Mouse (Mus musculus) urinary bladder, postnatal 36 days (tissue): ENCODE measurements around the gene Olfr875.
A peak's percentile ranks its signal among the peaks of the same experiment; 100 is the strongest.
"Not testable (repeated sequence)": the region's sequence is repeated elsewhere in the genome, so short reads cannot be mapped to it uniquely, and the experiment has no call there.

Experiments
- DNase-seq, 2 experiments: peaks; one replicate each; pipeline ENCODE4 v3.0.0; 2022; ENCODE audit warnings: low spot score in 2 of 2, mixed read lengths in 1 of 2

The Olfr875 gene

GRCm38 (mm10) chr9:37771759-37772158 is at the start of gene Olfr875:
Gene Olfr875, plus strand, starts transcription at chr9:37771857.
- DNase-seq: no peak

GRCm38 (mm10) chr9:37734310-37734709 is 37.3 kb upstream of the Olfr875 start:
- no peak for DNase-seq

GRCm38 (mm10) chr9:37744806-37745205 is 26.9 kb upstream of the Olfr875 start, which contains the start of gene Olfr874:
Gene Olfr874, plus strand, starts transcription at chr9:37745106.
- no peak for DNase-seq

- no peak for DNase-seq
Measured at GRCm38 (mm10) chr9:37750319-37751075, 21.2 kb upstream of the Olfr875 start.

GRCm38 (mm10) chr9:37751467-37751866 is 20.2 kb upstream of the Olfr875 start:
- DNase-seq: no peak

GRCm38 (mm10) chr9:37752006-37752405 is 19.7 kb upstream of the Olfr875 start:
- DNase-seq: no peak

GRCm38 (mm10) chr9:37761728-37762127 is 9.9 kb upstream of the Olfr875 start:
- no peak for DNase-seq

GRCm38 (mm10) chr9:37762541-37762940 is 9.1 kb upstream of the Olfr875 start:
- DNase-seq: no peak

GRCm38 (mm10) chr9:37770661-37771060 is 996 bp upstream of the Olfr875 start:
- DNase-seq: no peak

- no peak for DNase-seq
Measured at GRCm38 (mm10) chr9:37782766-37783260, 11.2 kb downstream of the Olfr875 start.

GRCm38 (mm10) chr9:37783394-37784387 is 12.0 kb downstream of the Olfr875 start:
- not testable (repeated sequence) for DNase-seq

- no peak for DNase-seq
Measured at GRCm38 (mm10) chr9:37786411-37786810, 14.8 kb downstream of the Olfr875 start.

- no peak for DNase-seq
Measured at GRCm38 (mm10) chr9:37802055-37802454, 30.4 kb downstream of the Olfr875 start.

GRCm38 (mm10) chr9:37802731-37803130 is 31.1 kb downstream of the Olfr875 start, which contains the start of gene Olfr876:
Gene Olfr876, plus strand, starts transcription at chr9:37803031.
- DNase-seq: no peak

- no peak for DNase-seq
Measured at GRCm38 (mm10) chr9:37807235-37807634, 35.6 kb downstream of the Olfr875 start.

- no peak for DNase-seq
Measured at GRCm38 (mm10) chr9:37808456-37808855, 36.8 kb downstream of the Olfr875 start.

- DNase-seq: peak in 1 of 2 experiments; percentile 32
Measured at GRCm38 (mm10) chr9:37808976-37809375, 37.3 kb downstream of the Olfr875 start.

- no peak for DNase-seq
Measured at GRCm38 (mm10) chr9:37814696-37815095, 43.0 kb downstream of the Olfr875 start.
